Mouse (Mus musculus): ENCODE data around the gene Herc6.
A peak's percentile ranks its signal among the peaks of the same experiment; 100 is the strongest.

- TF ChIP-seq GATA1 (IDR thresholded peaks at IDR 0.05; ENCODE audit: low read depth, low read length) (no peak), ELF1 (IDR thresholded peaks at IDR 0.05; ENCODE audit: low read depth, low read length) (no peak), EP300 (IDR thresholded peaks at IDR 0.05; ENCODE audit: low read depth in 1 of 2, low read length in 2 of 2) (peak; percentile 46 to 53; a peak in 3 of 4 replicates), MYC (IDR thresholded peaks at IDR 0.05; ENCODE audit: low read depth, low read length) (no peak), TCF12 (IDR thresholded peaks at IDR 0.05; ENCODE audit: low read depth, low read length) (peak; percentile 31; the same call in 1 of the 2 replicates), MAZ (IDR thresholded peaks at IDR 0.05; ENCODE audit: low read depth, low read length) (no peak), POLR2A (IDR thresholded peaks at IDR 0.05; ENCODE audit: control insufficient read depth in 1 of 2, insufficient read depth in 1 of 2, low read depth in 1 of 2, low read length in 2 of 2, poor library complexity in 1 of 2) (no peak), CTCF (IDR thresholded peaks at IDR 0.05 in 2 of 3, conservative IDR thresholded peaks at IDR 0.05 in 1 of 3; ENCODE audit: control insufficient read depth in 1 of 3, insufficient read depth in 1 of 3, low read depth in 2 of 3, low read length in 3 of 3, poor library complexity in 1 of 3, severe bottlenecking in 1 of 3) (no peak), GABPA (IDR thresholded peaks at IDR 0.05; ENCODE audit: low read depth, low read length) (no peak), MAFK (IDR thresholded peaks at IDR 0.05; ENCODE audit: borderline replicate concordance, low read depth, low read length) (no peak), TAL1 (IDR thresholded peaks at IDR 0.05; ENCODE audit: low read length) (no peak), MEF2A (IDR thresholded peaks at IDR 0.05; ENCODE audit: extremely low read depth, insufficient replicate concordance, low read depth, low read length, poor library complexity, severe bottlenecking) (no peak), ZNF384 (IDR thresholded peaks at IDR 0.05; ENCODE audit: low read depth, low read length) (peak; percentile 62)
Measured at GRCm38 (mm10) chr6:57641789-57642188, 61.0 kb downstream of the Herc6 start.

Measured in MEL (cell line).